Mouse (Mus musculus): ENCODE data around the gene Vps13d.

DNA sequence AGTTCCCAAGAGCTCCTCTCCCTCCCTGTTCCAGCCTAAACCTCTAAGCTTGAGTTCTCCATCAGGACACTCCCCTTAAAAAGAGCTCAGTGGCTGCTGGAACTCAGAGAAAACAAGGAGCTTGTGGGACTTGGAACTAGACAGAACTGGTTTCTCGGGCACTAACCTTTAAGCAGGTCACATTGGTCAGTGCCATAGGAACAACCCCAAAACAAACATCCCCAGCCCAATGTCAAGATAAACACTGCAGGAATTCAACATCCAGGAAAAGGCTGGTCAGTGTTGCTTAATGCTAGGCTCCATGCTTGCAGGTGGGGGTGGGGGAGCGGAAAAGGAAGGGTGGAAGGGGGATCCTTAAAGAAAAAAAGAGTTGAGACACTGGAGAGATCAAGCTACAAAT lies 120.5 kb downstream of the Vps13d start:
- peak; percentile 81 for TF ChIP-seq EP300 (IDR thresholded peaks at IDR 0.05)
- no peak for TF ChIP-seq CTCF (IDR thresholded peaks at IDR 0.05)
